Mouse (Mus musculus) embryonic facial prominence, embryonic 14.5 days (tissue): ENCODE results near the gene Id1. TPM values are rescaled to one million over a fixed set of nuclear protein-coding genes. Genes with fewer than 3 reads are reported as not detected.

ENCODE experiments used
- ATAC-seq: fragments of 200-750 bp; cut with Nextera tagmentation; 2 replicates; pipeline ENCODE4 v1.8.0; 2017; ENCODE audit warnings: low read depth, moderate number of reproducible peaks, moderate TSS enrichment
- DNase-seq: peaks from one replicate; pipeline ENCODE4 v3.0.0-alpha.2; 2015; ENCODE audit warnings: low spot score
- H3K27ac ChIP-seq: fragments of 300-500 bp; sonication (generic); replicated peaks from 2 replicates; pipeline ENCODE4 v1.5.1; 2014; ENCODE audit warnings: low read depth, mild to moderate bottlenecking, low read length, moderate library complexity
- H3K27me3 ChIP-seq: fragments of 300-500 bp; sonication (generic); replicated peaks from 2 replicates; pipeline ENCODE4 v1.6.1; 2014; ENCODE audit warnings: low read length; ENCODE audit not compliant: control insufficient read depth, insufficient read depth
- H3K36me3 ChIP-seq: fragments of 300-500 bp; sonication (generic); 2 replicates; pipeline ENCODE4 v1.6.1; 2014; ENCODE audit warnings: low read length, mixed read lengths; ENCODE audit not compliant: control insufficient read depth, insufficient read depth
- H3K4me1 ChIP-seq: fragments of 300-500 bp; sonication (generic); 2 replicates; pipeline ENCODE4 v1.6.1; 2014; ENCODE audit warnings: antibody characterized with exemption, low read length; ENCODE audit not compliant: control insufficient read depth, insufficient read depth
- H3K4me2 ChIP-seq: fragments of 300-500 bp; sonication (generic); 2 replicates; pipeline ENCODE4 v1.6.1; 2014; ENCODE audit warnings: low read depth, mild to moderate bottlenecking, low read length, moderate library complexity, mixed read lengths
- H3K4me3 ChIP-seq: fragments of 300-500 bp; sonication (generic); 2 replicates; pipeline ENCODE4 v1.5.1; 2014; ENCODE audit warnings: low read depth, mild to moderate bottlenecking, low read length
- H3K9ac ChIP-seq: fragments of 300-500 bp; sonication (generic); 2 replicates; pipeline ENCODE4 v1.6.1; 2014; ENCODE audit warnings: low read depth, mild to moderate bottlenecking, low read length, moderate library complexity, mixed read lengths
- H3K9me3 ChIP-seq: fragments of 300-500 bp; sonication (generic); 2 replicates; pipeline ENCODE4 v1.6.1; 2016; ENCODE audit warnings: low read length; ENCODE audit not compliant: control insufficient read depth
- WGBS: fragments of 180-500 bp; shearing (Covaris S2); extraction: QIAGEN DNeasy Blood & Tissue Kit; methylation state at CpG from one replicate; pipeline ENCODE4 v1.1.7; 2014; 5-methylcytosine and 5-hydroxymethylcytosine counted together
- polyA plus RNA-seq: library from polyadenylated mRNA; unstranded; fragments of >200 nt; fragmentation: Nextera tagmentation; extraction: Ambion mirVana; gene quantifications from 2 replicates; pipeline ENCODE4 v1.2.1, GENCODE M21; 2014

The Id1 gene
- polyA plus RNA-seq, 1 experiment from 2014 or later = 128 TPM

GRCm38 (mm10) chr2:152734984-152735383 is 1.1 kb upstream of the Id1 start:
- Histone ChIP-seq H3K9me3 (no peaks in the 10 kb centered on the region), H3K36me3 (peaks cover 5% of the 10 kb centered on the region; the same call in 1 of the 2 replicates), H3K27ac (peak overlapping the region; percentile 92), H3K4me3 (peak overlapping the region; percentile 83), H3K27me3 (no peaks in the 10 kb centered on the region), H3K4me2 (peak overlapping the region; percentile 80), H3K4me1 (peaks cover 33% of the 10 kb centered on the region), H3K9ac (peak overlapping the region; percentile 50)
- WGBS = under 1% methylated on average over 23 of the region's 28 CpGs
- ATAC-seq (peak; percentile 85), DNase-seq (peak; percentile 99)

GRCm38 (mm10) chr2:152736748-152737147 is 697 bp downstream of the Id1 start:
- no peaks in the 10 kb centered on the region for H3K9me3 ChIP-seq
- peak overlapping the region; percentile 92 for H3K27ac ChIP-seq
- peaks cover 5% of the 10 kb centered on the region; the same call in 1 of the 2 replicates for H3K36me3 ChIP-seq
- 0% methylated on average over 22 of the region's 22 CpGs for WGBS
- H3K4me3 ChIP-seq = peak overlapping the region; percentile 83
- DNase-seq = no peak
- ATAC-seq = no peak
- peak overlapping the region; percentile 95 for H3K9ac ChIP-seq
- no peaks in the 10 kb centered on the region for H3K27me3 ChIP-seq
- peak overlapping the region; percentile 80 for H3K4me2 ChIP-seq
- H3K4me1 ChIP-seq = peaks cover 43% of the 10 kb centered on the region

GRCm38 (mm10) chr2:152737306-152738221 is 1.5 kb downstream of the Id1 start:
- H3K36me3 ChIP-seq = peaks cover 5% of the 10 kb centered on the region; the same call in 1 of the 2 replicates
- H3K4me1 ChIP-seq = peaks cover 49% of the 10 kb centered on the region
- H3K27me3 ChIP-seq = no peaks in the 10 kb centered on the region
- peak overlapping the region; percentile 92 for H3K27ac ChIP-seq
- no peaks in the 10 kb centered on the region for H3K9me3 ChIP-seq
- DNase-seq (no peak), ATAC-seq (no peak)
- H3K9ac ChIP-seq = peak overlapping the region; percentile 95
- WGBS = 6% methylated on average over 10 of the region's 10 CpGs
- peak overlapping the region; percentile 80 for H3K4me2 ChIP-seq
- peak overlapping the region; percentile 83 for H3K4me3 ChIP-seq

- no peak for DNase-seq
- WGBS = 33% methylated on average over 2 of the region's 2 CpGs
- peak overlapping the region; percentile 92 for H3K27ac ChIP-seq
Observed at GRCm38 (mm10) chr2:152738341-152738740, 2.3 kb downstream of the Id1 start.

GRCm38 (mm10) chr2:152739031-152739841 is 3.2 kb downstream of the Id1 start:
- peak overlapping the region; percentile 83 for H3K4me3 ChIP-seq
- DNase-seq = peak; percentile 97
- H3K36me3 ChIP-seq = peaks cover 5% of the 10 kb centered on the region; the same call in 1 of the 2 replicates
- H3K9me3 ChIP-seq = no peaks in the 10 kb centered on the region
- H3K9ac ChIP-seq = peak overlapping the region; percentile 95
- no peaks in the 10 kb centered on the region for H3K27me3 ChIP-seq
- peak overlapping the region; percentile 92 for H3K27ac ChIP-seq
- peaks cover 47% of the 10 kb centered on the region for H3K4me1 ChIP-seq
- peak; percentile 80 for ATAC-seq
- H3K4me2 ChIP-seq = peak overlapping the region; percentile 80
- under 1% methylated on average over 15 of the region's 36 CpGs for WGBS

More at GRCm38 (mm10) chr2:152738341-152738740, 2.3 kb downstream of the Id1 start:
- peak overlapping the region; percentile 95 for H3K9ac ChIP-seq
- peaks cover 49% of the 10 kb centered on the region for H3K4me1 ChIP-seq
- H3K9me3 ChIP-seq = no peaks in the 10 kb centered on the region
- H3K4me2 ChIP-seq = peak overlapping the region; percentile 80
- no peak for ATAC-seq
- H3K27me3 ChIP-seq = no peaks in the 10 kb centered on the region
- peaks cover 5% of the 10 kb centered on the region; the same call in 1 of the 2 replicates for H3K36me3 ChIP-seq
- peak overlapping the region; percentile 83 for H3K4me3 ChIP-seq

- ATAC-seq = no peak; the same call in 1 of the 2 replicates
- Histone ChIP-seq H3K27ac (peak overlapping the region; percentile 92), H3K4me3 (peak overlapping the region; percentile 83; the same call in 1 of the 2 replicates), H3K4me2 (peak overlapping the region; percentile 80), H3K9ac (peak overlapping the region; percentile 95; the same call in 1 of the 2 replicates), H3K27me3 (no peaks in the 10 kb centered on the region), H3K4me1 (peaks cover 41% of the 10 kb centered on the region), H3K9me3 (no peaks in the 10 kb centered on the region), H3K36me3 (peaks cover 5% of the 10 kb centered on the region; the same call in 1 of the 2 replicates)
- peak; percentile 78 for DNase-seq
- WGBS = 12% methylated on average over 3 of the region's 3 CpGs
Observed at GRCm38 (mm10) chr2:152739842-152740260, 3.8 kb downstream of the Id1 start.

GRCm38 (mm10) chr2:152740490-152740889 is 4.4 kb downstream of the Id1 start:
- Histone ChIP-seq H3K9ac (0 out of 2 replicates have a peak overlapping the region, but pooled peaks have one; percentile 95), H3K4me1 (peaks cover 39% of the 10 kb centered on the region), H3K4me3 (no peak overlapping the region), H3K36me3 (peaks cover 5% of the 10 kb centered on the region; the same call in 1 of the 2 replicates), H3K9me3 (no peaks in the 10 kb centered on the region), H3K27ac (peak overlapping the region; percentile 92), H3K27me3 (no peaks in the 10 kb centered on the region), H3K4me2 (no peak overlapping the region)
- ATAC-seq = no peak
- DNase-seq = no peak
- 58% methylated on average over 5 of the region's 5 CpGs for WGBS
